Mouse (Mus musculus): ENCODE measurements around the gene Ppa2. TPM values are rescaled to one million over a fixed set of nuclear protein-coding genes. Genes with fewer than 3 reads are reported as not detected.

Ppa2 gene
- polyA plus RNA-seq, 1 experiment from 2014 or later: 89.8 TPM

DNA sequence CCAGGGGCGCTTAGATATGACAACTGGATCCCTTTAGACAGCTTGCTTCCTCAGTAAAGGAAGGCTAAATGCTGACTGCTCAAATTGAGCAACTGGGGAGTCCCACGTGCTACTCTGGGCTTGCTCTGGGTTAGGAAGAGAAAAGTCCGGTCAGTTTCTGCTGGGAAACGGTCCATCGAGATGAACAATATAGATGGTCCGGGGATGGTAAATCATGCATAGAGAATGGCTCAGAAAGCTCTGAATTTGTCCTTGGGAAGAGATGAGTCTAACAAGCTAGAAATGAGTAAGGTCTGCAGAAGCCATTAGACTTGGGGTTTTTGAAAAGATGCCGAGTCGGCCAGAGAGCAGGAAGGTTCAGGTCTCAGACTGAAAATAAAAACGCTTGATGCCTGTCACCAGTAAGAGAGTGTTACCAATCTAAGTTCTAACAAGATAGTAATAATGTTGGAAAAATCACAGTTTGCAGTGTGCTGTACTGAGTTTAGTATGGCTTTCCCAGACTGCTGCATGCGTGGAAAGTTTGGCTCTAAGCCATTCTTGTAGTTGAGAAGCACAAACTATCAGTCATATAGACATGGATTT, 80.0 kb downstream of the Ppa2 start:
- H3K9me3 ChIP-seq (replicated peaks; ENCODE audit: control insufficient read depth, low read length): no peaks in the 10 kb centered on the region
- no peaks in the 10 kb centered on the region for H3K4me1 ChIP-seq (ENCODE audit: control insufficient read depth, insufficient read depth, low read length)
- H3K36me3 ChIP-seq (ENCODE audit: control insufficient read depth, insufficient read depth, low read length): no peaks in the 10 kb centered on the region
- WGBS: 90% methylated on average over 10 of the region's 10 CpGs
- no peak overlapping the region for H3K4me3 ChIP-seq (replicated peaks; ENCODE audit: low read length)
- H3K27ac ChIP-seq (ENCODE audit: low read length): no peak overlapping the region
- H3K9ac ChIP-seq (ENCODE audit: low read length): no peak overlapping the region
- ATAC-seq (ENCODE audit: insufficient read depth, low FRiP score): no peak
- no peak overlapping the region for H3K4me2 ChIP-seq (ENCODE audit: low read depth, low read length)
- no peaks in the 10 kb centered on the region for H3K27me3 ChIP-seq (ENCODE audit: control insufficient read depth, insufficient read depth, low read length)

DNA sequence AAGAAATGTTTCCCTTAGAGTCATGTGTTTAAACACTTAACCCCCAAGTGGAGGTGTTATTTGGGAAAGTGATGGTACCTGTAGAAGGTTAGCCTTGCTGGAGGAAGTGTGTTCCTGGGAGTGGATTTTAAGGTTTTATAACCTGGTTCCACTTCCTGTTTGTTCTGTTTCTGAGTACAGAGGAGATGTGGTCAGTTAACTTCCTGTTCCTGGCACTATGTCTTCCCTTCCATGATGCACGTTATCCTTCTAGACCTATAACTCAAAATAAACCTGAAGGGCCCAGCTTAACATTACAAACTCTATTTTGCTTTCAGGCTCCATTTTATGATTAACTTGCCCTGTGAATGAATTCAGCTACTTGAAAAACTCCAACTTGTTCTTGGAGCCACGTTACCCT, 84.6 kb downstream of the Ppa2 start:
- H3K36me3 ChIP-seq (ENCODE audit: control insufficient read depth, insufficient read depth, low read length): no peaks in the 10 kb centered on the region
- H3K4me1 ChIP-seq (ENCODE audit: control insufficient read depth, insufficient read depth, low read length): no peaks in the 10 kb centered on the region
- WGBS: 75% methylated on average over 2 of the region's 2 CpGs
- H3K9me3 ChIP-seq (replicated peaks; ENCODE audit: control insufficient read depth, low read length): no peaks in the 10 kb centered on the region
- no peak overlapping the region for H3K9ac ChIP-seq (ENCODE audit: low read length)
- H3K4me2 ChIP-seq (ENCODE audit: low read depth, low read length): no peak overlapping the region
- no peak for ATAC-seq (ENCODE audit: insufficient read depth, low FRiP score)
- no peaks in the 10 kb centered on the region for H3K27me3 ChIP-seq (ENCODE audit: control insufficient read depth, insufficient read depth, low read length)
- H3K4me3 ChIP-seq (replicated peaks; ENCODE audit: low read length): no peak overlapping the region
- H3K27ac ChIP-seq (ENCODE audit: low read length): no peak overlapping the region

DNA sequence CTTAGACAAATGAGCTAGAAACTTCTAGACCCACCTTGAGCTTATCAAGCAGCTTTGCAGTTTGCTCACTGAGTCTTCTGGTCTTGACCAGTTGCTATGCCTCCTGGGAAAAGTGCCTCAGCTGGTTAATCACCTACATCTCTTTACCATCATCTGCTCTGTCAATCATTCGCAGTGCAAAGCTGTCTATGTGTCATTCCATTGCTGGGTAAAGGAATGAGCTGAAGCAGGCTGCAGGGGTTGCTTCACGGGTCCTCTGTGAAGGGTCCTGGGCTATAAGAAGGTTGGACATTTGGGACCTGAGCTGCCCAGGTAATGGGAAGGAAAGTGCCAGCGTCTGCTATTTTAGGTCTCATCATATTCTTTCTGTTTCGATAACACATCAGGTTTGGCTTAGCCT, 93.9 kb downstream of the Ppa2 start:
- 85% methylated on average over 4 of the region's 4 CpGs for WGBS
- no peak overlapping the region for H3K9ac ChIP-seq (ENCODE audit: low read length)
- no peaks in the 10 kb centered on the region for H3K4me1 ChIP-seq (ENCODE audit: control insufficient read depth, insufficient read depth, low read length)
- no peak for ATAC-seq (ENCODE audit: insufficient read depth, low FRiP score)
- no peak overlapping the region for H3K4me3 ChIP-seq (replicated peaks; ENCODE audit: low read length)
- no peaks in the 10 kb centered on the region for H3K27me3 ChIP-seq (ENCODE audit: control insufficient read depth, insufficient read depth, low read length)
- no peaks in the 10 kb centered on the region for H3K36me3 ChIP-seq (ENCODE audit: control insufficient read depth, insufficient read depth, low read length)
- no peak overlapping the region for H3K27ac ChIP-seq (ENCODE audit: low read length)
- no peaks in the 10 kb centered on the region for H3K9me3 ChIP-seq (replicated peaks; ENCODE audit: control insufficient read depth, low read length)
- H3K4me2 ChIP-seq (ENCODE audit: low read depth, low read length): no peak overlapping the region

DNA sequence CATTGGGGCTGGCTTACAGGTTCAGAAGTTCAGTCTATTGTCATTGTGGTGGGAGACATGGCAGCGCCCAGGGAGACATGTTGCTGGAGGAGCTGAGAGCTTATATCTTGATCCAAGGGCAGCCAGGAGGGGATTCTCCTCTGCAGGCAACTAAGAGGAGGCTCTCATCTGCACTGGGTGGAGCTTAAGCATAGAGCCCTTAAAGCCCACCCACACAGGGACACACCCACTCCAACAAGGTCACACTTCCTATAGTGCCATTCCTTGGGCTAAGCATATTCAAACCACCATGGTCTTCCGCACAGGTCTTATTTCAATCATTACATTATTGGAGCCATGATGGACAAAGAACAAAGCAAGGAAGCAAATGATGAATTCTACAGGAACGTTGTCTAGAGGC, 95.7 kb downstream of the Ppa2 start:
- WGBS: 96% methylated on average over 3 of the region's 3 CpGs
- H3K27me3 ChIP-seq (ENCODE audit: control insufficient read depth, insufficient read depth, low read length): no peaks in the 10 kb centered on the region
- no peaks in the 10 kb centered on the region for H3K36me3 ChIP-seq (ENCODE audit: control insufficient read depth, insufficient read depth, low read length)
- no peaks in the 10 kb centered on the region for H3K9me3 ChIP-seq (replicated peaks; ENCODE audit: control insufficient read depth, low read length)
- H3K4me1 ChIP-seq (ENCODE audit: control insufficient read depth, insufficient read depth, low read length): no peaks in the 10 kb centered on the region
- no peak overlapping the region for H3K4me2 ChIP-seq (ENCODE audit: low read depth, low read length)
- no peak overlapping the region for H3K27ac ChIP-seq (ENCODE audit: low read length)
- H3K9ac ChIP-seq (ENCODE audit: low read length): no peak overlapping the region
- ATAC-seq (ENCODE audit: insufficient read depth, low FRiP score): no peak
- H3K4me3 ChIP-seq (replicated peaks; ENCODE audit: low read length): no peak overlapping the region

DNA sequence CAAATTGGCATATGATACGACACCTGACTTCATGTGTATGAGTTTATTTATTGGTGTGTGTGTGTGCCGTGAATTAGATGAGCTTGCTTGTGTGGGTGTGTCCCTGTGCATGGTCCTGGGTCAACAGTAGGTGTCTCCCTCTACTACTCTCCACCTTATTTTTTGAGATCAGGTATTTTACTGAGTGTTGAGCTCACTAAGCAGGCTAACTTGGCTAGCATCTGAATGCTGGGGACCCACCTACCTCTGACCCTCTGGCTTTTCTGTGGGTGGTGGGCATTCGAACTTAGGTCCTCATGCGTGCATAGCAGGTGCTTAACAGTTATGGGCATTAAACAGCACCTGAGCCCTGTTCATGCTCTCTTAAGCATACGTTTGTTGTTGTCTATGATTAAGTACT, 96.3 kb downstream of the Ppa2 start:
- H3K4me1 ChIP-seq (ENCODE audit: control insufficient read depth, insufficient read depth, low read length): no peaks in the 10 kb centered on the region
- no peak overlapping the region for H3K27ac ChIP-seq (ENCODE audit: low read length)
- 87% methylated on average over 5 of the region's 5 CpGs for WGBS
- no peak for ATAC-seq (ENCODE audit: insufficient read depth, low FRiP score)
- no peaks in the 10 kb centered on the region for H3K36me3 ChIP-seq (ENCODE audit: control insufficient read depth, insufficient read depth, low read length)
- no peaks in the 10 kb centered on the region for H3K9me3 ChIP-seq (replicated peaks; ENCODE audit: control insufficient read depth, low read length)
- H3K4me3 ChIP-seq (replicated peaks; ENCODE audit: low read length): no peak overlapping the region
- H3K9ac ChIP-seq (ENCODE audit: low read length): no peak overlapping the region
- no peak overlapping the region for H3K4me2 ChIP-seq (ENCODE audit: low read depth, low read length)
- H3K27me3 ChIP-seq (ENCODE audit: control insufficient read depth, insufficient read depth, low read length): no peaks in the 10 kb centered on the region

DNA sequence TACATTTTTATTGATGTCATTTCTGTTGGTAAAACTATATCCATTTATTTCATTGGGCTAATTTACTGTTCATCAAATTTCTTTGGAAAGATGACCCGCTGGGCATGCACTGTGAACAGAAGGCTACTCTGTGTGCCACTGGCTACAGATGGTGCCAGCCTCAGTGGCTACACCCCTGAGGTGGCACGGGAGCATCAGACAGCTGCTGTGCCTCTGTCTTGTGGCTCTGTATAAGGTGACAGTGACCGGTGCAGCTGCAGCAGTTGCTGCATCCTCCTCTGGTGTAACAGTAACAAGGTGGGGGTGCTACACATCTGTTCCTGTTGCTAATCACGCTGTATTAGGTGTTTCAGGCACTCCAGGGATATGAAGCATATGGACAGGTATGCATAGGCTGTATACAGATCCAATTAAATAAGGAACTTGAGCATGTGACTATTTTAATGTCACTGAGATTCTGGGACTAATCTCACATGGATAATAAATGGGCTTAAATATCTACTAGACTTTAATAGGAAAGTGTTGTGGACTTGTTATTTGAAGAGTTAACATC, 101.3 kb downstream of the Ppa2 start:
- ATAC-seq (ENCODE audit: insufficient read depth, low FRiP score): no peak
- no peak overlapping the region for H3K4me2 ChIP-seq (ENCODE audit: low read depth, low read length)
- H3K9ac ChIP-seq (ENCODE audit: low read length): no peak overlapping the region
- H3K27me3 ChIP-seq (ENCODE audit: control insufficient read depth, insufficient read depth, low read length): no peaks in the 10 kb centered on the region
- no peak overlapping the region for H3K27ac ChIP-seq (ENCODE audit: low read length)
- no peaks in the 10 kb centered on the region for H3K4me1 ChIP-seq (ENCODE audit: control insufficient read depth, insufficient read depth, low read length)
- H3K4me3 ChIP-seq (replicated peaks; ENCODE audit: low read length): no peak overlapping the region
- no peaks in the 10 kb centered on the region for H3K36me3 ChIP-seq (ENCODE audit: control insufficient read depth, insufficient read depth, low read length)
- WGBS: 76% methylated on average over 4 of the region's 4 CpGs
- H3K9me3 ChIP-seq (replicated peaks; ENCODE audit: control insufficient read depth, low read length): no peaks in the 10 kb centered on the region

DNA sequence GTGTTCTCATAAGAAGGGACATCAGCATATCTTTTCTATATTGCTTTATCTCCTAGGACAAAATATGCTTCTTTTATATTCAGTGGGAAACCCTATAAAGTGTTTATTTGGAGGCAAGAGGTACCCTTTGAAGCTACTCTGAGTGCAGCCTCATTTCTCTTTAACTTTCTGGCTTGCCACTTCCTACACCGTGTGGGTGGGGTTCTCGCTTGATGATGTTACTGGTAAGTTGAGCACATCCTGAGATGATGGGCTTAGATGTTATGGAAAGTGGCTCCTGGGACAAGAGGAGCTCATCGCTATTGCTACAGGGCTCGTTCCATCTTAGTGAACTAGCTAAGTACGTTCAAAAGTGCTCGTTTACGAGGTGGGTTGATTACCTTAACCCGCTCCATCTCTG, 101.9 kb downstream of the Ppa2 start:
- no peaks in the 10 kb centered on the region for H3K27me3 ChIP-seq (ENCODE audit: control insufficient read depth, insufficient read depth, low read length)
- H3K4me3 ChIP-seq (replicated peaks; ENCODE audit: low read length): no peak overlapping the region
- no peaks in the 10 kb centered on the region for H3K36me3 ChIP-seq (ENCODE audit: control insufficient read depth, insufficient read depth, low read length)
- no peaks in the 10 kb centered on the region for H3K4me1 ChIP-seq (ENCODE audit: control insufficient read depth, insufficient read depth, low read length)
- H3K4me2 ChIP-seq (ENCODE audit: low read depth, low read length): no peak overlapping the region
- H3K27ac ChIP-seq (ENCODE audit: low read length): no peak overlapping the region
- no peak overlapping the region for H3K9ac ChIP-seq (ENCODE audit: low read length)
- H3K9me3 ChIP-seq (replicated peaks; ENCODE audit: control insufficient read depth, low read length): no peaks in the 10 kb centered on the region
- 90% methylated on average over 8 of the region's 8 CpGs for WGBS
- no peak for ATAC-seq (ENCODE audit: insufficient read depth, low FRiP score)

DNA sequence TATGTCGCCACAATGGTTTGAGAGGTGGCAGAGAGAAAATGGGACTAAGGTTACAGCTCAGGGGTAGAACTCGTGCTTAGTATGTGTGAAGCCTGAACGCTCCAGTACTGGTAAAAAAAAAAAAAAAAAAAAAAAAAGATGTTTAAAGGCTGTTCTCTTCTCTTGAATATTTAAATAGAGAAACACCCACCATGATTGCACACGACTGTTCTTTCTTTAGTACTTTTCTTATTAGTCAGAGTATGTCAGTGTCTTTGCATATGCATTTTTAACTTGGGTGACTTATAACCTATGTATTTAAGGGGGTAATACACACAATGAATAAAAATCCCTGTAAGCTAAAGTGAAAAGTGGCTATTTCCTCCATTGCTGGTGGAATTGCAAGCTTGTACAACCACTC, 104.8 kb downstream of the Ppa2 start:
- Histone ChIP-seq H3K4me2 (ENCODE audit: low read depth, low read length) (no peak overlapping the region), H3K36me3 (ENCODE audit: control insufficient read depth, insufficient read depth, low read length) (no peaks in the 10 kb centered on the region), H3K27me3 (ENCODE audit: control insufficient read depth, insufficient read depth, low read length) (no peaks in the 10 kb centered on the region), H3K9ac (ENCODE audit: low read length) (no peak overlapping the region), H3K9me3 (replicated peaks; ENCODE audit: control insufficient read depth, low read length) (no peaks in the 10 kb centered on the region), H3K27ac (ENCODE audit: low read length) (no peak overlapping the region), H3K4me1 (ENCODE audit: control insufficient read depth, insufficient read depth, low read length) (no peaks in the 10 kb centered on the region), H3K4me3 (replicated peaks; ENCODE audit: low read length) (no peak overlapping the region)
- no peak for ATAC-seq (ENCODE audit: insufficient read depth, low FRiP score)
- WGBS: 89% methylated on average over 4 of the region's 4 CpGs

DNA sequence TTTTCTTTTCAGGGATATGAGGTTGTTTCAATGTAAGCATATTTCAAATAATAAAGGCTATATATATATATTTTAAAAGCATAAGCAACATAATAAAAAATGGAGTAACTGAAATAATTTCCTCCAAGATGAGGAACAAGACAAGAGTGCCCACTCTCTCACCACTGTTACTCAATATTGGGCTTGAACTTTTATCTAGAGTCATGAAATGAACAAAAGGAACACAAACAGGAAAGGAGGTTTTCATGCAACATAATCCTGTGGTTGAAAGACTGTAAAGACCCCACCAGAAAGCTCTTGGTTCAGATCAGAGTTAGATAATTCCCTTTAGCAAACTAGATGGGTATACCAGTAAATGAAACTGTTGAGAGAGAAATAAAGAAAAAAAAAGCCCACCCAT, 113.2 kb downstream of the Ppa2 start:
- Histone ChIP-seq H3K4me1 (ENCODE audit: control insufficient read depth, insufficient read depth, low read length) (no peaks in the 10 kb centered on the region), H3K27ac (ENCODE audit: low read length) (no peak overlapping the region), H3K4me2 (ENCODE audit: low read depth, low read length) (no peak overlapping the region), H3K9me3 (replicated peaks; ENCODE audit: control insufficient read depth, low read length) (no peaks in the 10 kb centered on the region), H3K4me3 (replicated peaks; ENCODE audit: low read length) (no peak overlapping the region), H3K9ac (ENCODE audit: low read length) (no peak overlapping the region), H3K27me3 (ENCODE audit: control insufficient read depth, insufficient read depth, low read length) (no peaks in the 10 kb centered on the region), H3K36me3 (ENCODE audit: control insufficient read depth, insufficient read depth, low read length) (no peaks in the 10 kb centered on the region)
- no peak for ATAC-seq (ENCODE audit: insufficient read depth, low FRiP score)

Data from stomach, embryonic 16.5 days (tissue).